Mouse (Mus musculus) midbrain, embryonic 16.5 days (tissue): ENCODE data around the gene Sirt5. TPM values are rescaled to one million over a fixed set of nuclear protein-coding genes. Genes with fewer than 3 reads are reported as not detected.

ENCODE experiments used
- ATAC-seq: fragments of 200-750 bp; cut with Nextera tagmentation; 2 replicates; pipeline ENCODE4 v1.8.0; 2017; ENCODE audit warnings: moderate TSS enrichment
- H3K27ac ChIP-seq: fragments of 300-500 bp; sonication (generic); 2 replicates; pipeline ENCODE4 v1.5.1; 2014; ENCODE audit warnings: mild to moderate bottlenecking, low read length, mixed read lengths
- H3K27me3 ChIP-seq: fragments of 300-500 bp; sonication (generic); 2 replicates; pipeline ENCODE4 v1.6.1; 2014; ENCODE audit warnings: low read depth, low read length, mixed read lengths; ENCODE audit not compliant: control insufficient read depth, insufficient read depth
- H3K36me3 ChIP-seq: fragments of 300-500 bp; sonication (generic); 2 replicates; pipeline ENCODE4 v1.6.1; 2014; ENCODE audit warnings: mild to moderate bottlenecking, low read length, moderate library complexity, mixed read lengths; ENCODE audit not compliant: control insufficient read depth, insufficient read depth
- H3K4me1 ChIP-seq: fragments of 300-500 bp; sonication (generic); 2 replicates; pipeline ENCODE4 v1.6.1; 2014; ENCODE audit warnings: mild to moderate bottlenecking, low read length, mixed read lengths; ENCODE audit not compliant: control insufficient read depth, insufficient read depth
- H3K4me2 ChIP-seq: fragments of 300-500 bp; sonication (generic); 2 replicates; pipeline ENCODE4 v1.6.1; 2014; ENCODE audit warnings: mild to moderate bottlenecking, low read length, mixed read lengths
- H3K4me3 ChIP-seq: fragments of 300-500 bp; sonication (generic); 2 replicates; pipeline ENCODE4 v1.5.1; 2014; ENCODE audit warnings: low read depth, mild to moderate bottlenecking, low read length, moderate library complexity, mixed read lengths
- H3K9ac ChIP-seq: fragments of 300-500 bp; sonication (generic); 2 replicates; pipeline ENCODE4 v1.6.1; 2014; ENCODE audit warnings: low read depth, low read length, mixed read lengths
- H3K9me3 ChIP-seq: fragments of 300-500 bp; sonication (generic); replicated peaks from 2 replicates; pipeline ENCODE4 v1.6.1; 2014; ENCODE audit warnings: mild to moderate bottlenecking, low read length, mixed read lengths; ENCODE audit not compliant: control insufficient read depth, poor library complexity, severe bottlenecking
- WGBS: fragments of 180-500 bp; shearing (Covaris S2); extraction: QIAGEN DNeasy Blood & Tissue Kit; methylation state at CpG from one replicate; pipeline ENCODE4 v1.1.7; 2014; 5-methylcytosine and 5-hydroxymethylcytosine counted together
- polyA plus RNA-seq: library from polyadenylated mRNA; unstranded; fragments of >200 nt; fragmentation: Nextera tagmentation; extraction: Ambion mirVana; gene quantifications from 2 replicates; pipeline ENCODE4 v1.2.1, GENCODE M21; 2015

The Sirt5 gene
- polyA plus RNA-seq, 1 experiment from 2014 or later, result 39.3 TPM

- H3K4me3 ChIP-seq, result no peak overlapping the region
- H3K4me1 ChIP-seq, result no peaks in the 10 kb centered on the region
- H3K27me3 ChIP-seq, result no peaks in the 10 kb centered on the region
- H3K9ac ChIP-seq, result no peak overlapping the region
- WGBS, result 92% methylated on average over 8 of the region's 8 CpGs
- no peaks in the 10 kb centered on the region for H3K36me3 ChIP-seq
- no peak overlapping the region for H3K4me2 ChIP-seq
- H3K9me3 ChIP-seq, result no peaks in the 10 kb centered on the region
- no peak overlapping the region for H3K27ac ChIP-seq
- no peak for ATAC-seq
Observed at GRCm38 (mm10) chr13:43338001-43338400, 27.3 kb upstream of the Sirt5 start.

- H3K27ac ChIP-seq, result no peak overlapping the region
Observed at GRCm38 (mm10) chr13:43338632-43339031, 26.7 kb upstream of the Sirt5 start.

GRCm38 (mm10) chr13:43346825-43347224 lies 18.5 kb upstream of the Sirt5 start:
- H3K4me1 ChIP-seq, result no peaks in the 10 kb centered on the region
- no peaks in the 10 kb centered on the region for H3K36me3 ChIP-seq
- ATAC-seq, result no peak
- H3K4me3 ChIP-seq, result no peak overlapping the region
- H3K9ac ChIP-seq, result no peak overlapping the region
- no peak overlapping the region for H3K4me2 ChIP-seq
- no peaks in the 10 kb centered on the region for H3K9me3 ChIP-seq
- no peaks in the 10 kb centered on the region for H3K27me3 ChIP-seq
- no peak overlapping the region for H3K27ac ChIP-seq

More at GRCm38 (mm10) chr13:43338632-43339031, 26.7 kb upstream of the Sirt5 start:
- no peaks in the 10 kb centered on the region for H3K36me3 ChIP-seq
- no peaks in the 10 kb centered on the region for H3K27me3 ChIP-seq
- no peak for ATAC-seq
- no peaks in the 10 kb centered on the region for H3K9me3 ChIP-seq
- no peak overlapping the region for H3K4me3 ChIP-seq
- H3K9ac ChIP-seq, result no peak overlapping the region
- H3K4me1 ChIP-seq, result no peaks in the 10 kb centered on the region
- no peak overlapping the region for H3K4me2 ChIP-seq
- 48% methylated on average over 4 of the region's 4 CpGs for WGBS

GRCm38 (mm10) chr13:43349376-43349775 lies 15.9 kb upstream of the Sirt5 start:
- ATAC-seq, result no peak
- Histone ChIP-seq H3K9ac (no peak overlapping the region), H3K27me3 (no peaks in the 10 kb centered on the region), H3K4me2 (no peak overlapping the region), H3K4me3 (no peak overlapping the region), H3K27ac (no peak overlapping the region), H3K4me1 (no peaks in the 10 kb centered on the region), H3K36me3 (no peaks in the 10 kb centered on the region), H3K9me3 (no peaks in the 10 kb centered on the region)
- 81% methylated on average over 8 of the region's 8 CpGs for WGBS

- Histone ChIP-seq H3K27me3 (no peaks in the 10 kb centered on the region), H3K27ac (no peak overlapping the region), H3K4me2 (no peak overlapping the region), H3K9ac (no peak overlapping the region), H3K36me3 (no peaks in the 10 kb centered on the region), H3K4me1 (no peaks in the 10 kb centered on the region), H3K4me3 (no peak overlapping the region), H3K9me3 (no peaks in the 10 kb centered on the region)
- ATAC-seq, result no peak
- WGBS, result 76% methylated on average over 9 of the region's 9 CpGs
Observed at GRCm38 (mm10) chr13:43350489-43351169, 14.7 kb upstream of the Sirt5 start.

- 63% methylated on average over 4 of the region's 4 CpGs for WGBS
- no peak for ATAC-seq
Observed at GRCm38 (mm10) chr13:43353356-43353755, 11.9 kb upstream of the Sirt5 start.

GRCm38 (mm10) chr13:43354362-43354761 lies 10.9 kb upstream of the Sirt5 start:
- H3K4me1 ChIP-seq, result no peaks in the 10 kb centered on the region
- H3K9ac ChIP-seq, result no peak overlapping the region
- no peaks in the 10 kb centered on the region for H3K27me3 ChIP-seq
- no peak for ATAC-seq
- no peak overlapping the region for H3K4me3 ChIP-seq
- no peak overlapping the region for H3K4me2 ChIP-seq
- 87% methylated on average over 12 of the region's 12 CpGs for WGBS
- H3K36me3 ChIP-seq, result no peaks in the 10 kb centered on the region
- H3K9me3 ChIP-seq, result no peaks in the 10 kb centered on the region
- no peak overlapping the region for H3K27ac ChIP-seq

More at GRCm38 (mm10) chr13:43353356-43353755, 11.9 kb upstream of the Sirt5 start:
- Histone ChIP-seq H3K27me3 (no peaks in the 10 kb centered on the region), H3K9me3 (no peaks in the 10 kb centered on the region), H3K9ac (no peak overlapping the region), H3K4me3 (no peak overlapping the region), H3K4me1 (no peaks in the 10 kb centered on the region), H3K4me2 (no peak overlapping the region), H3K36me3 (no peaks in the 10 kb centered on the region), H3K27ac (no peak overlapping the region)

GRCm38 (mm10) chr13:43356346-43357125 lies 8.8 kb upstream of the Sirt5 start:
- Histone ChIP-seq H3K4me2 (no peak overlapping the region), H3K4me3 (no peak overlapping the region), H3K9me3 (no peaks in the 10 kb centered on the region), H3K4me1 (no peaks in the 10 kb centered on the region), H3K36me3 (no peaks in the 10 kb centered on the region), H3K9ac (no peak overlapping the region), H3K27me3 (no peaks in the 10 kb centered on the region), H3K27ac (no peak overlapping the region)
- WGBS, result 89% methylated on average over 14 of the region's 14 CpGs
- ATAC-seq, result no peak

GRCm38 (mm10) chr13:43360534-43360933 lies 4.8 kb upstream of the Sirt5 start:
- H3K9me3 ChIP-seq, result no peaks in the 10 kb centered on the region
- ATAC-seq, result no peak
- no peaks in the 10 kb centered on the region for H3K27me3 ChIP-seq
- no peak overlapping the region for H3K9ac ChIP-seq
- no peak overlapping the region for H3K27ac ChIP-seq
- no peaks in the 10 kb centered on the region; the same call in 1 of the 2 replicates for H3K4me1 ChIP-seq
- no peaks in the 10 kb centered on the region for H3K36me3 ChIP-seq
- no peak overlapping the region for H3K4me3 ChIP-seq
- WGBS, result 64% methylated on average over 6 of the region's 6 CpGs
- H3K4me2 ChIP-seq, result no peak overlapping the region
